Mouse (Mus musculus) neural tube, embryonic 11.5 days (tissue): ENCODE measurements at regions not wholly inside any gene's neighbourhood (a gene's known extent, or its start where the extent isn't known, plus 50 kb on each side); places are given as distances from the start of the nearest gene placed in this dataset.

ENCODE experiments used
- ATAC-seq: fragments of 200-750 bp; cut with Nextera tagmentation; 2 replicates; pipeline ENCODE4 v1.8.0; 2017; ENCODE audit warnings: moderate number of reproducible peaks, mild to moderate bottlenecking, moderate TSS enrichment, moderate library complexity; ENCODE audit not compliant: insufficient read depth, low FRiP score, low TSS enrichment
- DNase-seq: peaks from one replicate; pipeline ENCODE4 v3.0.0-alpha.2; 2015; ENCODE audit warnings: low spot score
- H3K27ac ChIP-seq: fragments of 300-500 bp; sonication (generic); 2 replicates; pipeline ENCODE4 v1.5.1; 2014; ENCODE audit warnings: low read depth, mild to moderate bottlenecking, low read length
- H3K27me3 ChIP-seq: fragments of 300-500 bp; sonication (generic); 2 replicates; pipeline ENCODE4 v1.6.1; 2014; ENCODE audit warnings: mild to moderate bottlenecking, low read length, mixed read lengths; ENCODE audit not compliant: control insufficient read depth, insufficient read depth
- H3K36me3 ChIP-seq: fragments of 300-500 bp; sonication (generic); 2 replicates; pipeline ENCODE4 v1.6.1; 2014; ENCODE audit warnings: mild to moderate bottlenecking, low read length, moderate library complexity, mixed read lengths; ENCODE audit not compliant: control insufficient read depth, insufficient read depth
- H3K4me1 ChIP-seq: fragments of 300-500 bp; sonication (generic); 2 replicates; pipeline ENCODE4 v1.6.1; 2014; ENCODE audit warnings: low read length, mixed read lengths; ENCODE audit not compliant: control insufficient read depth, insufficient read depth
- H3K4me2 ChIP-seq: fragments of 300-500 bp; sonication (generic); 2 replicates; pipeline ENCODE4 v1.6.1; 2014; ENCODE audit warnings: low read depth, mild to moderate bottlenecking, moderate library complexity
- H3K4me3 ChIP-seq: fragments of 300-500 bp; sonication (generic); 2 replicates; pipeline ENCODE4 v1.5.1; 2014; ENCODE audit warnings: low read depth, low read length
- H3K9ac ChIP-seq: fragments of 300-500 bp; sonication (generic); 2 replicates; pipeline ENCODE4 v1.6.1; 2014; ENCODE audit warnings: mild to moderate bottlenecking, low read length
- H3K9me3 ChIP-seq: fragments of 300-500 bp; sonication (generic); 2 replicates; pipeline ENCODE4 v1.6.1; 2016; ENCODE audit warnings: low read length; ENCODE audit not compliant: control insufficient read depth
- WGBS: fragments of 180-500 bp; shearing (Covaris S2); extraction: QIAGEN DNeasy Blood & Tissue Kit; methylation state at CpG from one replicate; pipeline ENCODE4 v1.1.7; 2014; 5-methylcytosine and 5-hydroxymethylcytosine counted together

- no peak overlapping the region for H3K4me2 ChIP-seq
- H3K36me3 ChIP-seq, result no peaks in the 10 kb centered on the region
- H3K4me1 ChIP-seq, result no peaks in the 10 kb centered on the region
- no peaks in the 10 kb centered on the region for H3K27me3 ChIP-seq
- no peak for ATAC-seq
- WGBS, result 73% methylated on average over 6 of the region's 6 CpGs
- no peak overlapping the region for H3K27ac ChIP-seq
- no peak for DNase-seq
- H3K4me3 ChIP-seq, result no peak overlapping the region
- no peaks in the 10 kb centered on the region for H3K9me3 ChIP-seq
- H3K9ac ChIP-seq, result no peak overlapping the region
Observed at GRCm38 (mm10) chr10:111694227-111695200, 188.4 kb downstream of the Phlda1 start.

GRCm38 (mm10) chr10:111695918-111696760 lies 190.1 kb downstream of the Phlda1 start:
- no peaks in the 10 kb centered on the region for H3K4me1 ChIP-seq
- no peak overlapping the region for H3K4me3 ChIP-seq
- ATAC-seq, result no peak
- no peak overlapping the region for H3K4me2 ChIP-seq
- H3K27ac ChIP-seq, result no peak overlapping the region
- H3K27me3 ChIP-seq, result no peaks in the 10 kb centered on the region
- no peak for DNase-seq
- H3K9ac ChIP-seq, result no peak overlapping the region
- 85% methylated on average over 4 of the region's 4 CpGs for WGBS
- no peaks in the 10 kb centered on the region for H3K9me3 ChIP-seq
- H3K36me3 ChIP-seq, result no peaks in the 10 kb centered on the region

- no peak overlapping the region for H3K27ac ChIP-seq
- 88% methylated on average over 2 of the region's 2 CpGs for WGBS
- no peaks in the 10 kb centered on the region for H3K9me3 ChIP-seq
- ATAC-seq (no peak), DNase-seq (no peak)
- H3K4me2 ChIP-seq, result no peak overlapping the region
- no peak overlapping the region for H3K9ac ChIP-seq
- H3K4me1 ChIP-seq, result no peaks in the 10 kb centered on the region
- no peaks in the 10 kb centered on the region for H3K36me3 ChIP-seq
- no peaks in the 10 kb centered on the region for H3K27me3 ChIP-seq
- H3K4me3 ChIP-seq, result no peak overlapping the region
Observed at GRCm38 (mm10) chr10:111696987-111697386, 190.9 kb downstream of the Phlda1 start.

- Histone ChIP-seq H3K27ac (no peak overlapping the region), H3K4me3 (no peak overlapping the region), H3K4me2 (no peak overlapping the region), H3K9ac (no peak overlapping the region), H3K4me1 (no peaks in the 10 kb centered on the region), H3K9me3 (no peaks in the 10 kb centered on the region), H3K27me3 (no peaks in the 10 kb centered on the region), H3K36me3 (no peaks in the 10 kb centered on the region)
- ATAC-seq, result peak; percentile 50; the same call in 1 of the 2 replicates
- DNase-seq, result peak; percentile 12
- 70% methylated on average over 16 of the region's 16 CpGs for WGBS
Observed at GRCm38 (mm10) chr10:111699557-111700508, 193.7 kb downstream of the Phlda1 start.

GRCm38 (mm10) chr10:111700570-111700969 lies 194.5 kb downstream of the Phlda1 start:
- Histone ChIP-seq H3K4me1 (no peaks in the 10 kb centered on the region), H3K27ac (no peak overlapping the region), H3K4me3 (no peak overlapping the region), H3K27me3 (no peaks in the 10 kb centered on the region), H3K4me2 (no peak overlapping the region), H3K9ac (no peak overlapping the region), H3K36me3 (no peaks in the 10 kb centered on the region), H3K9me3 (no peaks in the 10 kb centered on the region)
- DNase-seq (no peak), ATAC-seq (no peak)
- WGBS, result 81% methylated on average over 3 of the region's 3 CpGs

GRCm38 (mm10) chr10:111701138-111701537 lies 195.1 kb downstream of the Phlda1 start:
- Histone ChIP-seq H3K36me3 (no peaks in the 10 kb centered on the region), H3K9ac (no peak overlapping the region), H3K9me3 (no peaks in the 10 kb centered on the region), H3K4me1 (no peaks in the 10 kb centered on the region), H3K4me3 (no peak overlapping the region), H3K27ac (no peak overlapping the region), H3K27me3 (no peaks in the 10 kb centered on the region), H3K4me2 (no peak overlapping the region)
- WGBS, result 80% methylated on average over 4 of the region's 4 CpGs
- ATAC-seq, result no peak
- DNase-seq, result no peak

- Histone ChIP-seq H3K4me2 (no peak overlapping the region), H3K4me3 (no peak overlapping the region), H3K4me1 (no peaks in the 10 kb centered on the region), H3K27me3 (no peaks in the 10 kb centered on the region), H3K36me3 (no peaks in the 10 kb centered on the region), H3K9me3 (no peaks in the 10 kb centered on the region), H3K9ac (no peak overlapping the region), H3K27ac (no peak overlapping the region)
- 91% methylated on average over 6 of the region's 6 CpGs for WGBS
- no peak for ATAC-seq
- DNase-seq, result no peak
Observed at GRCm38 (mm10) chr10:111702435-111702834, 196.3 kb downstream of the Phlda1 start.

- Histone ChIP-seq H3K36me3 (no peaks in the 10 kb centered on the region), H3K9me3 (no peaks in the 10 kb centered on the region), H3K9ac (no peak overlapping the region), H3K27me3 (no peaks in the 10 kb centered on the region), H3K4me1 (no peaks in the 10 kb centered on the region), H3K4me3 (no peak overlapping the region), H3K4me2 (no peak overlapping the region), H3K27ac (no peak overlapping the region)
- WGBS, result 92% methylated on average over 3 of the region's 3 CpGs
- no peak for DNase-seq
- no peak for ATAC-seq
Observed at GRCm38 (mm10) chr10:111703447-111703846, 197.4 kb downstream of the Phlda1 start.
